Mouse (Mus musculus): ENCODE data around the gene Saa1.

GRCm38 (mm10) chr7:46748459-46748858, 5.7 kb upstream of the Saa1 start:
- TF ChIP-seq CTCF (IDR thresholded peaks at IDR 0.05) = no peak
- 0 out of 2 replicates have a peak, but pooled peaks have one; percentile 26 for TF ChIP-seq EP300 (IDR thresholded peaks at IDR 0.05)

Measured in lung, postnatal 0 days (tissue).